Mouse (Mus musculus): ENCODE measurements around the gene Pcgf5. TPM values are rescaled to one million over a fixed set of nuclear protein-coding genes. Genes with fewer than 3 reads are reported as not detected.
"Not testable (repeated sequence)": the region's sequence is repeated elsewhere in the genome, so short reads cannot be mapped to it uniquely, and the experiment has no call there.

Pcgf5 gene
- polyA plus RNA-seq, 1 experiment: 5.5 TPM

DNA sequence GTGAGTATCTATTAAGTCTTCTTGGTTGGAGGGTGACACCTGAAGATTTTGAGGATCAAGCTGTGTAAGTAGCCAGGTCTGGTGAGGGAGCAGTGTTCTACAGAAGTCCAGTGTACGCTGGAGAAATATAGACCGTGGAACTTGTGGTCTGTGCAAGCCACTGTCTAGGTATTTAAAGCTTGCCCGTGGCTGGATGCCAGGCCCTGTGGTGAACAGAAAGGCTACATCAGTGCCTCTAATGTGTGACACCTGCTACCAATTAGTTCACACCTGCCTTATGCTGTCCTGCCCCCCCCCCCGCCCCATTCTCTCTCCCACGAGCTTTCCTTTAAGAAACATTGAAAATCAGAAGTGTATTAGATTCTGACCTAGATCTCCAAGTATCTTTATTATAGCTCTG is 40.4 kb downstream of the Pcgf5 start:
- no peak for DNase-seq (ENCODE audit: low read depth)

- no peak for DNase-seq (ENCODE audit: low read depth)
These were observed 42.6 kb downstream of the Pcgf5 start for GRCm38 (mm10) chr19:36390714-36391113.

DNA sequence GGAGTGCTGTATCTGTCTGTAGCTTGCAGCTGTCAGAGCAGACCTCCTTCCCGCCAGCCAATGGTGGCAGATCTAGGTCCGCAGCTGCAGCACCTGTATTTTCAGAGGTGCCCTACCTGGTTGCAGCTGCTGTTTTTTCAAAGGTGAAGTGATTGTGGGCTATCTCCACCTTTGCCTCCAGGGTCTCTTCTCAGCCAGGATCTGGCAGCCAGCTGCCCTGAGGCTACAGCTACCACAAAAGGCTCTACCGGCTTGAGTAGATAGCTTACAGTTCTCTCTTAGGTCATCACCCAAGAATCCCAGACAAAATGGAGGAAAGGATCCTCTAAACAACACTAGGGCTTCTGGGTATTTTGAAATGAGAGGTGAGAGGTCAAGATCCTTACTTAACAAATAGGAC is 50.4 kb downstream of the Pcgf5 start:
- DNase-seq (ENCODE audit: low read depth): no peak

DNA sequence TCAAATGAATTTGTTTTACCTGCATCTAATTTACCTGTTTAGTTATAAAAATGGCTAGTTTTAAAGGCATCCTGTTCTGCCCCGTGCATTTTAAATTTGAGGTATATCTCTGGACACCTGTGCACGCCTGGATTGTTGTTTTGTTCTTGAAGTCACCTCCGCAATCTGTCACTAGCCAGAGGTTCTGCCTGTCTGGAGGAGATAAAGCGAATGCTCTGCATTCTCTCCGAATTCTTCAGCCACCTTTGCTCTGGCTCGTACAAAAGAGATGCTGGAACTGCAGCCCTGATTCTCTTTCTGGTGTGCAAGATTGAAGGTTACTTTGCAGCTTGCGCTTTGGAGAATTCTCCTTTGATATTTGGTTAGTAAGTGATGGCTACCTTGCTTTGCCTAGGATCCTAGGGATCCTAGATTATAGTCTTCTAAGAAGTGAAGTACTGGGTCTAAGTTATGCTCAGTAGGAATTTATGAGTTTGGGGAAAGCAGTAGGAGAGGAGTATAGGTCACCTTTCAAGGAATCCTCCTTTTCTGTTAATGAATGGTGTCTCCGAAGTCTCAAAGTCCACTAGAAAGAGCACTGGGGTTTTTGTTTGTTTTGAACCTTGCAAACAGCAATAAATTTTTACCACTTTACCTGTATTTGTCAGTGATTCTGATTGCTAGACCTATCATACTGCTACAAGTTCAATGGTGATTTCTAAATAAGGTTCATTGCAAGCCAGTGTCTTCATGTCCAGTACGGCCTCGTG is 60.4 kb downstream of the Pcgf5 start:
- DNase-seq (ENCODE audit: low read depth): no peak

DNA sequence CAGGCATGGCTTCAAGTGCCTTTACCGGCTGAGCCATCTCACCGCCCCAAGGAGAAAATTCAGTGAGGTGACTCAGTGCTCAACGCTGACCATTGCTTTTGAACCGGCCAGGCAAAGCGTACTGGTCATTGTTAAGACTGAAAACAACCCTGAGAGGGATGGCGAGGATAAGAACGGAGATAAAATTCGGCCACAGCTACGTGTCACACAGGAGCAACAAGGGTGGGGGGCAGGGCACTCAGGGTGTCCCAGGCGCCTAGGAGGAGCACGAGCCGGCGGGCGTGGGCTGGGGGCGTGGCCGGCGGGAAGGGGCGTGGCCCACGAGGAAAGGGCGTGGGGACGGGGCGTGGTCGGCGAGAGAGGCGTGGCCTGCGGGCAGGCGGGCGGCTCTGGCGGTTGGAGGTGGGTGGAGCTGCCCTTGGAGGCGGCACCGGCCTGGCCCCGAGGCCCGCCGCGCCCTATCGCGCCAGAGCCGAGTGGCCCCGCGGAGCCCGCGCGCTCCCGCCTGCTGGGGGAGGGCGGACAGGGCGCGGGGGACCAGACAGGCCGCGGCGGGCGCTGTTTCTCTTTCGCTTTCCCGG is 61.3 kb downstream of the Pcgf5 start:
- no peak for DNase-seq (ENCODE audit: low read depth)

GRCm38 (mm10) chr19:36409861-36410392 is 61.8 kb downstream of the Pcgf5 start:
- no peak for DNase-seq (ENCODE audit: low read depth)

GRCm38 (mm10) chr19:36419885-36420284 is 71.8 kb downstream of the Pcgf5 start:
- DNase-seq (ENCODE audit: low read depth): no peak

DNA sequence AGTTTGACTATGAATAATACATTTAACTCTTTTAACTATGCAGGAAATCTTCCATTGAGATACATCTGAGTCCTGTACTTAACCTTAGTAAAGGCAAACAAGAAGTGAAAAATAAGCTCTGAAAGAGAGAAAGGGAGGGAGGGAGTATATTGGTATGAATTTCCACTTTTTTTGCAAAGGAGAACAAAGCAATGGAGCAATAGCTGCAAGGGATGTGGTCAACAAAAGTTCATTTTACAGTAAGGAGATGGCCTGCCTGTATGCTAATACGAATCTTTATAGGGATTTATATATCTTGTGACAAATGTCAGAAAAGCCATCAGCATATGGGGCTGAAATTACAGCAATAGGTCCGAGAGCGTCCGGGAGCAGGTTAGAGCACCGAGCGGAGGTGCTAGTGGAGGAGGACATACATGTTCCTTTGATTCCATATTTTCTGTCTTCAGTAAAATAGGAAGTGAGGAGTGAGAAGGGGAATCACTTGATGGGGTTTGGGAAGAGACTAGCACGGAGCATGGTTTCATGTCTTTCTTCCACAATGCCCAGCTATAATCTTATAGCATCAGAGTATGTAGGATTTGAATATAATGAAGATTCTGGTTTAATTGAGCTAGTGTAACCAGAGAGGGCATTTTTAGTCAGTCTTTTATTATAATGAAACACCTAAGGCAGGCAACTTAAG is 79.2 kb downstream of the Pcgf5 start:
- DNase-seq (ENCODE audit: low read depth): no peak

- no peak for DNase-seq (ENCODE audit: low read depth)
These were observed 80.0 kb downstream of the Pcgf5 start for GRCm38 (mm10) chr19:36428116-36428515.

DNA sequence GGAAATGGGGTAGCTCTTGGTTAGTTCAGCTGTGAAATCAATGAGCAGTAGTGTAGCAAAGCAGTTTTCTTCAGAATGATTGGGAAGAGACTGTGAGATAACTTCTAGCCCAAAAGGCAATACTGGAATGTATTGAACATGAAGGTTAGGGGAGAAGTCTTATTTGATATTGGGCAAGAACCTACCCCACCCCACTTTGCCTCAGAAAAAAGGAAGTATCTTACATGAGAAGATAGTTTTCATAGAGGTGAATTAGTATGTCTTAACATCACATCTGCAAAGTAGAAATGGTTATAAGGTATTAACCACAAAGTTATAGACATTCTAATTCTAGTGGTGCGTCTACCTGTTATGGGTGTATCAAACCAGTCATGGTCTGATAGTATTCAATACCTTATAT is 81.2 kb downstream of the Pcgf5 start:
- no peak for DNase-seq (ENCODE audit: low read depth)

GRCm38 (mm10) chr19:36433161-36433560 is 85.1 kb downstream of the Pcgf5 start:
- DNase-seq (ENCODE audit: low read depth): no peak

GRCm38 (mm10) chr19:36439894-36440714 is 92.0 kb downstream of the Pcgf5 start:
- no peak for DNase-seq (ENCODE audit: low read depth)

GRCm38 (mm10) chr19:36450997-36451608 is 103.0 kb downstream of the Pcgf5 start:
- no peak for DNase-seq (ENCODE audit: low read depth)

- no peak for DNase-seq (ENCODE audit: low read depth)
These were observed 103.6 kb downstream of the Pcgf5 start for GRCm38 (mm10) chr19:36451731-36452130.

DNA sequence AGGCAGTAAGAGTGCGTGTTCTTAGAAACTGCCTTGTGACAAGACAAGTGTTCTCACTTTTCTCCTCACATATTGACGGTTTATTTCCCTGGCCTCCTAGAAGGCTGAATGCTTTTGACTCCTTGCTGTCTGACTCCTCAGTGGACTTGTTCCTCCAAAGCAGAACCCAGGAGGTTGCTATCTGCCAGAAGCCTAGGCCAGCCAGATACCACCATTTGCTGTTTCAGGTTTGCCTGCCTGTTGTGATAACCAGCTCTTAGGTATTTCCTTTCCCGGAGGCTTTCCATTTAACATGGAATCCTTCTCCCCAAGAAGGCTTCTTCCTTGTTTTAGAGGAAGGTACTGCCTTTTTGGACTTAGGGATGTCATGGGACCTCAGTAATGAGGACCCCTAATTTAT is 104.1 kb downstream of the Pcgf5 start:
- DNase-seq (ENCODE audit: low read depth): not testable (repeated sequence)

- DNase-seq (ENCODE audit: low read depth): no peak
These were observed 105.3 kb downstream of the Pcgf5 start for GRCm38 (mm10) chr19:36453451-36453850.

- no peak for DNase-seq (ENCODE audit: low read depth)
These were observed 122.0 kb downstream of the Pcgf5 start for GRCm38 (mm10) chr19:36470106-36470505.

DNA sequence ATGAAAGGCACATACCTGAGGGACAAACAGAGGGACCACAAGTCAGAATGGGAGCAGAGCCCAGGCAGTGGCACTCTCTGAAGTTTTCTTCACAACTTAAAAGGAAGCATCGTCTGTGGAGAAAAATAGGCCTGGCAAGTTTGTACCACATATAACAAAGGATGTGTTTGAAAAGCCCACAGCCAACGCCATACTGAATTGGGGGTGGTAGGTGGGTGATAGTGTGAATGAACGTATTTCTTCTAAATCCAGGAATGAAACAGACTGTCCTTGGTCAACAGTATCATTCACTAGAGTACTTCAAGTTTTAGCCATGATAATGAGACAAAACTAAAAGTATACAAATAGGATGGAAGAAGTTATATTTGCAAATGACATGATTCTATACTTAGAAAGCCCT is 123.2 kb downstream of the Pcgf5 start:
- DNase-seq (ENCODE audit: low read depth): no peak

GRCm38 (mm10) chr19:36476596-36476995 is 128.5 kb downstream of the Pcgf5 start:
- DNase-seq (ENCODE audit: low read depth): no peak

- DNase-seq (ENCODE audit: low read depth): no peak
These were observed 129.0 kb downstream of the Pcgf5 start for GRCm38 (mm10) chr19:36477151-36477550.

- no peak for DNase-seq (ENCODE audit: low read depth)
These were observed 129.6 kb downstream of the Pcgf5 start for GRCm38 (mm10) chr19:36477684-36478083.
